Mouse (Mus musculus) midbrain, embryonic 15.5 days (tissue): ENCODE data around the gene Gja5. TPM values are rescaled to one million over a fixed set of nuclear protein-coding genes. Genes with fewer than 3 reads are reported as not detected.

Experiments used
- polyA plus RNA-seq: library from polyadenylated mRNA; unstranded; fragments of >200 nt; fragmentation: Nextera tagmentation; extraction: Ambion mirVana; gene quantifications from 2 replicates; pipeline ENCODE4 v1.2.1, GENCODE M21; 2015

The Gja5 gene
- polyA plus RNA-seq, 1 experiment from 2014 or later, result 4.7 TPM

Other genes with a start within 250 kb of the Gja5 start
- gene Ankrd35, start 234.6 kb upstream of the Gja5 start, polyA plus RNA-seq, result 2.1 TPM in 2 replicates
- 37.8 and 38.7 TPM in 2 replicates for gene Pias3, start 208.3 kb upstream of the Gja5 start, polyA plus RNA-seq
- 13.5 and 15.4 TPM in 2 replicates for gene Nudt17, start 196.1 kb upstream of the Gja5 start, polyA plus RNA-seq
- gene Polr3c, start 177.1 kb upstream of the Gja5 start, polyA plus RNA-seq, result 33.7 and 33.8 TPM in 2 replicates
- 67.1 and 73.4 TPM in 2 replicates for gene Rnf115, start 177.0 kb upstream of the Gja5 start, polyA plus RNA-seq
- 0.17 and 0.36 TPM in 2 replicates for gene Pdzk1, start 75.4 kb upstream of the Gja5 start, polyA plus RNA-seq
- 0.19 and 0.22 TPM in 2 replicates for gene Cd160, start 75.3 kb upstream of the Gja5 start, polyA plus RNA-seq
- 37.6 and 40.5 TPM in 2 replicates for gene Gpr89, start 653 bp downstream of the Gja5 start, polyA plus RNA-seq
- gene Gja8, start 21.3 kb downstream of the Gja5 start, polyA plus RNA-seq, result 0.04 and 0.05 TPM in 2 replicates